Mouse (Mus musculus): ENCODE results near the gene Mitf. TPM values are rescaled to one million over a fixed set of nuclear protein-coding genes. Genes with fewer than 3 reads are reported as not detected.
A peak's percentile ranks its signal among the peaks of the same experiment; 100 is the strongest.

Gene Mitf
- polyA plus RNA-seq, 1 experiment, result 52.1 TPM

- TF ChIP-seq POLR2A (IDR thresholded peaks at IDR 0.05; ENCODE audit: borderline replicate concordance, low read depth, low read length) (no peak), CTCF (IDR thresholded peaks at IDR 0.05; ENCODE audit: low read depth, low read length) (no peak)
Measured at GRCm38 (mm10) chr6:97919287-97919686, 112.4 kb downstream of the Mitf start.

GRCm38 (mm10) chr6:97921591-97921990, 114.7 kb downstream of the Mitf start:
- Histone ChIP-seq H3K4me1 (ENCODE audit: control insufficient read depth, insufficient read depth, low read length) (no peaks in the 10 kb centered on the region; the same call in 1 of the 2 replicates), H3K27ac (ENCODE audit: insufficient read depth, low read depth, low read length) (no peak overlapping the region), H3K4me3 (ENCODE audit: insufficient read depth, low read length) (no peak overlapping the region)
- TF ChIP-seq CTCF (IDR thresholded peaks at IDR 0.05; ENCODE audit: low read depth, low read length) (no peak), POLR2A (IDR thresholded peaks at IDR 0.05; ENCODE audit: borderline replicate concordance, low read depth, low read length) (no peak)

More at GRCm38 (mm10) chr6:97919287-97919686, 112.4 kb downstream of the Mitf start:
- H3K27ac ChIP-seq (ENCODE audit: insufficient read depth, low read depth, low read length), result no peak overlapping the region
- no peak overlapping the region for H3K4me3 ChIP-seq (ENCODE audit: insufficient read depth, low read length)
- H3K4me1 ChIP-seq (ENCODE audit: control insufficient read depth, insufficient read depth, low read length), result no peaks in the 10 kb centered on the region; the same call in 1 of the 2 replicates

- H3K4me1 ChIP-seq (ENCODE audit: control insufficient read depth, insufficient read depth, low read length), result peaks cover 8% of the 10 kb centered on the region
- no peak overlapping the region for H3K4me3 ChIP-seq (ENCODE audit: insufficient read depth, low read length)
- no peak overlapping the region for H3K27ac ChIP-seq (ENCODE audit: insufficient read depth, low read depth, low read length)
- TF ChIP-seq POLR2A (IDR thresholded peaks at IDR 0.05; ENCODE audit: borderline replicate concordance, low read depth, low read length), result no peak
- TF ChIP-seq CTCF (IDR thresholded peaks at IDR 0.05; ENCODE audit: low read depth, low read length), result no peak
Measured at GRCm38 (mm10) chr6:97924221-97924620, 117.4 kb downstream of the Mitf start.

- no peak for TF ChIP-seq POLR2A (IDR thresholded peaks at IDR 0.05; ENCODE audit: borderline replicate concordance, low read depth, low read length)
- TF ChIP-seq CTCF (IDR thresholded peaks at IDR 0.05; ENCODE audit: low read depth, low read length), result no peak
- Histone ChIP-seq H3K4me1 (ENCODE audit: control insufficient read depth, insufficient read depth, low read length) (peaks cover 18% of the 10 kb centered on the region), H3K27ac (ENCODE audit: insufficient read depth, low read depth, low read length) (no peak overlapping the region), H3K4me3 (ENCODE audit: insufficient read depth, low read length) (no peak overlapping the region)
Measured at GRCm38 (mm10) chr6:97929051-97929450, 122.2 kb downstream of the Mitf start.

- TF ChIP-seq CTCF (IDR thresholded peaks at IDR 0.05; ENCODE audit: low read depth, low read length) (no peak), POLR2A (IDR thresholded peaks at IDR 0.05; ENCODE audit: borderline replicate concordance, low read depth, low read length) (no peak)
- no peak overlapping the region for H3K4me3 ChIP-seq (ENCODE audit: insufficient read depth, low read length)
- H3K4me1 ChIP-seq (ENCODE audit: control insufficient read depth, insufficient read depth, low read length), result peaks cover 18% of the 10 kb centered on the region
- peak overlapping the region; percentile 28; the same call in 1 of the 2 replicates for H3K27ac ChIP-seq (ENCODE audit: insufficient read depth, low read depth, low read length)
Measured at GRCm38 (mm10) chr6:97929466-97929865, 122.6 kb downstream of the Mitf start.

GRCm38 (mm10) chr6:97937139-97937538, 130.3 kb downstream of the Mitf start:
- Histone ChIP-seq H3K27ac (ENCODE audit: insufficient read depth, low read depth, low read length) (no peak overlapping the region), H3K4me3 (ENCODE audit: insufficient read depth, low read length) (no peak overlapping the region), H3K4me1 (ENCODE audit: control insufficient read depth, insufficient read depth, low read length) (no peaks in the 10 kb centered on the region)
- TF ChIP-seq CTCF (IDR thresholded peaks at IDR 0.05; ENCODE audit: low read depth, low read length) (no peak), POLR2A (IDR thresholded peaks at IDR 0.05; ENCODE audit: borderline replicate concordance, low read depth, low read length) (no peak)

- TF ChIP-seq POLR2A (IDR thresholded peaks at IDR 0.05; ENCODE audit: borderline replicate concordance, low read depth, low read length) (no peak), CTCF (IDR thresholded peaks at IDR 0.05; ENCODE audit: low read depth, low read length) (no peak)
- Histone ChIP-seq H3K4me3 (ENCODE audit: insufficient read depth, low read length) (no peak overlapping the region), H3K4me1 (ENCODE audit: control insufficient read depth, insufficient read depth, low read length) (no peaks in the 10 kb centered on the region), H3K27ac (ENCODE audit: insufficient read depth, low read depth, low read length) (no peak overlapping the region)
Measured at GRCm38 (mm10) chr6:97937897-97938614, 131.2 kb downstream of the Mitf start.

- no peak overlapping the region for H3K27ac ChIP-seq (ENCODE audit: insufficient read depth, low read depth, low read length)
- no peaks in the 10 kb centered on the region for H3K4me1 ChIP-seq (ENCODE audit: control insufficient read depth, insufficient read depth, low read length)
- no peak overlapping the region for H3K4me3 ChIP-seq (ENCODE audit: insufficient read depth, low read length)
- no peak for TF ChIP-seq CTCF (IDR thresholded peaks at IDR 0.05; ENCODE audit: low read depth, low read length)
- no peak for TF ChIP-seq POLR2A (IDR thresholded peaks at IDR 0.05; ENCODE audit: borderline replicate concordance, low read depth, low read length)
Measured at GRCm38 (mm10) chr6:97940916-97941315, 134.1 kb downstream of the Mitf start.

- TF ChIP-seq CTCF (IDR thresholded peaks at IDR 0.05; ENCODE audit: low read depth, low read length), result no peak
- no peaks in the 10 kb centered on the region for H3K4me1 ChIP-seq (ENCODE audit: control insufficient read depth, insufficient read depth, low read length)
- H3K4me3 ChIP-seq (ENCODE audit: insufficient read depth, low read length), result no peak overlapping the region
- no peak overlapping the region for H3K27ac ChIP-seq (ENCODE audit: insufficient read depth, low read depth, low read length)
Measured at GRCm38 (mm10) chr6:97950033-97950881, 143.4 kb downstream of the Mitf start.

- TF ChIP-seq POLR2A (IDR thresholded peaks at IDR 0.05; ENCODE audit: borderline replicate concordance, low read depth, low read length) (no peak), CTCF (IDR thresholded peaks at IDR 0.05; ENCODE audit: low read depth, low read length) (no peak)
- H3K4me1 ChIP-seq (ENCODE audit: control insufficient read depth, insufficient read depth, low read length), result no peaks in the 10 kb centered on the region
- H3K4me3 ChIP-seq (ENCODE audit: insufficient read depth, low read length), result no peak overlapping the region
- H3K27ac ChIP-seq (ENCODE audit: insufficient read depth, low read depth, low read length), result no peak overlapping the region
Measured at GRCm38 (mm10) chr6:97950882-97951245, 144.0 kb downstream of the Mitf start.

All from bone marrow macrophage, adult 2 months (primary cell).